Mouse (Mus musculus): ENCODE data around the gene Slc15a1.
A peak's percentile ranks its signal among the peaks of the same experiment; 100 is the strongest.
"Not testable (repeated sequence)": the region's sequence is repeated elsewhere in the genome, so short reads cannot be mapped to it uniquely, and the experiment has no call there.

The Slc15a1 gene

DNA sequence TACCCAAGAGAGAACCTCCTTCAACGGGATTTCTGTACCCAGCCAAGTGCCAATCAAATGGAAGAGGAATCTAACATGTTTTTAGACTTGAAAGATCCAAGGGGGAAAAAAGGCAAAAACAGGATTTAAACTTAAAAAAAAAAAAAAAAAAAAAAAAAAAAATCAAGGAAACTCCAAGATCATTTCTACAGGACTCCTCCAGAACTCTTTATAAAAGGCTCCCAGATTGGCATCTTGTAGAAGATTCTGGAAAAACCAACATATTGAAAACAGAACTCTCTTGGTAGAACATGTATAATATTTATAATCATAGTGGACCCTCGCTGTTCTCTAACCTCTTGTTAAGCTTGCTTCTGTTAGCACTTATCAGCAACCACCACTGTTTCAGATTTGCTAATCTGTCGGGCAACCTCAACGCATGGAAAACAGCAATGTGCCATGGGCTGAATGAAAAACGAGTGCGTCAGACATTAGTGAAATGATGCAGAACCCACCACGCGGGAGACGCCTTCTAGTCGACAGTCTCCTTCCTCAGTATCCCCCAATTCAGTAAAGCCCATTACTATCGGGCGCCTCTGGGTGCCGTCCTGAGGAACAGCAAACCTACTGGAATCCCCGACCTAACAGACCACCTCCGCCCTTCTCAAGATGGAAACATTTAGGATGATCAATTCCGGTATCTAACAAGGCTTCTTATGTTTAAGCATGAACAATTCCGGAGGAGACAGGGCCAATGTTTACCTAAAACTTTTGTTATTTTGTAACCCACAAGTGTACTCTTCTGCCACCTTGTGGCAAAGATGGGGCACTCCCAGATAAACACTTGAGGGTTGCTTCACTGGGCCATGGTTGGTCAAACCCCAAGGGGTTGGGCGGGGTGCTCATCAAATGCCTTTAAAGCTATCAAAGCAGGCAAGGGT lies 54.3 kb downstream of the Slc15a1 start:
- DNase-seq, result peak; percentile 91

DNA sequence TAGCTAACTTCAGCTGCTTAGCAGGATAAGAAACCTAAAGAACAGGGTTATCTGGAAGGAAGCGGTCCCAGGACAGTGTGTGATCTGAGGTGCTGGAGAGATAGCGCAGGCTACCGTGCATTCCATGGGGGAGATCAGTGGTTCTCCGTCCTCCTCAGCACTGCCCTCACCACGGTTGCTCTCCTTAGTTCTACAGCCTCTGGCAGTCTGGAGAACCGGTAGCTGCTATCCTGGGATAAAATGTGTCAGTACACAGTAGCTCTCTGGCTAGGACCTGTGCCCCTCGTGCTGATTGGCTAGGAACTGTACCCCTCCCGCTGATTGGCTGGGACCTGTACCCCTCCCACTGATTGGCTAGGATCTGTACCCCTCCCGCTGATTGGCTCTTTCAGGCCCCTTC lies 58.1 kb downstream of the Slc15a1 start:
- no peak for DNase-seq

DNA sequence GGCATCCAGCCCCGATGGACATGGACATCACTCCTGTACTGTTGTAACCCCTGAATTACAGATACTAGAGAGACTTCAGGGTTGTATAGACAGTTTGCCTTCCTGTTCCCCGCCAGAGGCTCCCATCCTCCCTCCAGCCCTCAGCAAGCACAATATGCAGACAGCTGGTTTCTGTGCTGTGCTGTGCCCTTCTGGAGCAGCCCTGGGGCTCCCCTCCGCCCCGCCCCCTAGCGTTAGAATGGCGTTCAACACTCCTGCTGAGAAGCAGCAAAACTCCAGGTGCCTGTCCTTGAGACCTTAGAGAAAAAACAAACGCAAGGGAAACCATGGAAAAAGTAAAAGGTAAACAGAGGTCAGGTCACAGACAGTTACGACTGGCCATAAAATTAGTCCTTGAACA lies 59.9 kb downstream of the Slc15a1 start:
- peak; percentile 77 for DNase-seq

- no peak for DNase-seq
Observed at GRCm38 (mm10) chr14:121440807-121441206, 64.2 kb downstream of the Slc15a1 start.

- peak; percentile 70 for DNase-seq
Observed at GRCm38 (mm10) chr14:121437026-121437425, 68.0 kb downstream of the Slc15a1 start.

GRCm38 (mm10) chr14:121436455-121436854 lies 68.6 kb downstream of the Slc15a1 start:
- DNase-seq, result no peak

DNA sequence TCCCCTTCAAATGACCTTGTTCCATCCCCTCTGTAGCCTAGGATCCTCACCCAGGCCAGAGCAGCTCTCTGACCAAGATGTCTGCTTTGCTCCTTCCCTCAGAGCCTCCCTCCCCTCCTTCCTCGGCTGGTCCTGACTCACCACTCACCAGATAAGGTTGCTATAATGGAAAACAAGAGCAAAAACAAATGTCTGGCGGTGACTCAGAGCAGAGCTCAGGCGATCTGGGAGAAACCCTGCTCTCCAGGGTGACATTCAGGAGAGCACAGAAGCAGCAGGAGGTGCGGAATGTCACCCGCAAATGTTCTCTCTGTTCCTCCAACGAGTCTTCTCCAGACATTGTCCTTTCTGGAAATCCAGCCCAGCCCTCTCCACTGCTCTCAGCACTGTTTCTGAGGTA lies 69.3 kb downstream of the Slc15a1 start:
- peak; percentile 32 for DNase-seq

DNA sequence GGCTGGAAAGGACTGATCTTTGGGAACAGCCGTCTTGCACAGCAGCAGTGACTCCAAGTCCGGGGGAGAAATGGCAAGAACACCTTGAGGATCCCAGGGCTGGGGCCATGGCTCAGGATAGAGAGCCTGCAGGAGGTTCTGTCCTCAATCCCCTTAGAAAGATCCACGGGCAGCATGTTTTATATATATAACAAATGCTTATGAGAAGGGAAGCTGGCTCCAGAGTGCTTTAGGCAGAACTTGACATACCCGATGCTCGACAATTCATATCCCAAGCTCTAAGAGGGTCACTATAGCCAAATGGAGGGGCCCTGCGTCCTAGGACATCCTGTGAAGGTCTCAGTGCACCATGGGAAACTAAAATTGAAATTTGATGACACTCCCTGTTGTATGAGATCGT lies 73.8 kb downstream of the Slc15a1 start:
- DNase-seq, result no peak

DNA sequence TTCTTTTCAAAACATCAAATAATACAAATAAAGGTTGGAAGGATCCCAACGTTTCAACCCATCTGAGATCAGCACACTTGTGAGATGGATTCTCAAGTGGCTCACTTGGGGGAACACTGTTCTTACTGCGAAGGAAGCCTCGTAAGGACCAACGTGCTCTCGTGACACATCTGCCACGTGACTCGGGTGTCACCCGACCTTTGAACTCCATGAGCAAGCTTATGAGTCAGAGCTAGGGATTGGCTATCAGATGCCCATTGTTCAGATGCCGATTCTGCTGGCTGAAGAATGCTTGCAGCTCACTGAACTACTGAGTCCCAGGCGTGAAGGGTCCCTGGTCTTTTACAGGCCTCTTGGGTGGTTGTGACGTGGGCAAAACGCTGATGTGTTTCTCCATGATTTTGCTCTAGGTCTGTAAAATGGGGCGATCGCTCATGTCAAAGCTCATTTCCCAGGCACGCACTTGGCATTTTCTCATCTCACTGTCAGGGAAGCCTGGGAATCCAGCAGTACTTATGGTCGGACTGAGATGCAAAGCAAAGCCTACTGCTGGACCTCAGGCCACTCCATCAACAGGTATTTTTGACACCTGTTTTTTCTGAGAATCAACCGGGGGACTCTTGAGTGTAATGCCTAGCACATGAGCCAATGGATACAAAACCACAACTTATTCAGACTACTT lies 75.1 kb downstream of the Slc15a1 start:
- no peak for DNase-seq

DNA sequence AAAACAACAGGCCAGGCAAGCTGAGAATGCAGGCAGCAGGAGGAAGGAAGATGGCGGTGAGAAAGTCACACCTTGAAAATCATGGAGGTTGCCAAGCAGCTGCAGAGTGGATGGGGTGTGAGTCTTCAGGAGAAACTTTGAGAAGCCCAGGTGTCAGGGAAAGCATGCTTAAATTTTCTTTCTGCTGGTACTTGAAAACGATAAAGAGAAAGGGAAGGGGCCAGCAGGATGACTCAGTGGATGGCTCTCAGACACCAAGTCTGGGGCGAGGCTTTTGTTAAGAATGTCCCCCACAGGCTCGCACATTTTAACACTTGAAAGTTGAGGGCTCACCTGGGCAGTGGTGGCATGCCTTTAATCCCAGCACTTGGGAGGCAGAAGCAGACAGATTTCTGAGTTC lies 76.9 kb downstream of the Slc15a1 start:
- DNase-seq, result no peak

DNA sequence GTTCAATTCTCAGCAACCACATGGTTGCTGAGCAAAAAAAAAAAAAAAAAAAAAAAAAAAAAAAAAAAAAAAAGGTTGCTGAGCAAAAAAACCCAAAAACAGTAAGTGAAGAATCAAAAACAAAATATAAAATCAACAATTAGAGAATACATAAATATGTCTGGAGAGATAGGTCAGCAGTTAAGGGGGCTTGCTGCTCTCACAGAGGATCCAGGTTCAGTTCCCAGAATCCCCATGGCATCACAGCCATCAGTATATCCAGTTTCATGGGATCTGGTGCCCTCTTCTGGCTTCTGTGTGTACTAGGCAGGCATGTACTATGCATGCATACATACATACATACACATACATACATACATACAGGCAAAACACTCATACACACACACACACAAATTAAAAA lies 78.3 kb downstream of the Slc15a1 start:
- peak; percentile 62 for DNase-seq

DNA sequence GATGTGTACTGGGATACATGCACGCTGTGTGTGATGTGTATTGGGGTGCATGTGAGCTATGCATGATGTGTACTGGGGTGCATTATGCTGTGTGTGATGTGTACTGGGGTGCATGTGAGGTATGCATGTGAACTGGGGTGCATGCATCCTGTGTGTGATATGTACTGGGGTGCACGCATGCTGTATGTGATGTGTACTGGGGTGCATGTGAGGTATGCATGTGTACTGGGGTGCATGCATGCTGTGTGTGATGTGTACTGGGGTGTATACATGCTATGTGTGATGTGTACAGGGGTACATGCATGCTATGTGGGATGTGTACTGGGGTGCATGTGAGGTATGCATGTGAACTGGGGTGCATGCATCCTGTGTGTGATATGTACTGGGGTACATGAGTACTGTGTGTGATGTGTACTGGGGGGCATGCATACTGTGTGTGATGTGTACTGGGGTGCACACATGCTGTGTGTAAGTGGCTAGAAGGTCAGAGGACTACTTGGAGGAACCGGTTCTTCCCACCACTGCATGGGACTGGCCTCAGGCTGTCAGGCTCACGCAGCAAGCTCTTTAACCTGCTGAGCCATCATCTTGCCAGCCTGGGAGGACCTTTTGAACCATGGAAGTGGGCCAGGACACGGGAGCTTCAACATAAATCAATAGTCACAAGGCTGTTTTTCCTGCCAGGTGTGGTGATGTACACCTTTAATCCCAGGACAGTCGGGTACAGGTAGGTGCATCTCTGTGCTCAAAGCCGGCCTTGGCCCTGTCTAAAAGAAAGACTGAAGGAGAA lies 79.9 kb downstream of the Slc15a1 start:
- DNase-seq, result no peak

DNA sequence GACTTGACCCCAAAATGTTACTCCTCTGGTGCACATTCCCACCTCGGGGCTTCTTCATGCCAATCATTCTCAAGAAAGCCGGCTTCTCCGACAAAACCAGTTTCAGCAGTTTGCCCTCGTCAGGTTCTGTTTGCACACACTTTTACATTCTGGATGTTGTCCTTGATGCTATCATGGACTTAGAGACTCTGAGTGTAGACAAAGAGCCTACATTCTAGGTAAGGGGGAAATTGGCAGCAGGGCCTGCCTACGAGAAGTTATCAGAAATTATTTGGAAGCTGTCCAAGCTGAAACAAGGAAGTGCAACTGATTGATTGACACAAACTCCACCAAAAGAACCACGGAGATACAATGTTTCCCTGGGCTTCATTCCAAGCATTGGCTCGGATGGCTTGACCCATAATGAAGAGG lies 81.7 kb downstream of the Slc15a1 start:
- DNase-seq, result peak; percentile 75

GRCm38 (mm10) chr14:121422664-121423340 lies 82.2 kb downstream of the Slc15a1 start:
- DNase-seq, result peak; percentile 82

GRCm38 (mm10) chr14:121422000-121422399 lies 83.1 kb downstream of the Slc15a1 start:
- DNase-seq, result no peak

GRCm38 (mm10) chr14:121417594-121417993 lies 87.5 kb downstream of the Slc15a1 start:
- peak; percentile 65 for DNase-seq

- no peak for DNase-seq
Observed at GRCm38 (mm10) chr14:121416626-121417319, 88.3 kb downstream of the Slc15a1 start.

GRCm38 (mm10) chr14:121414635-121415241 lies 90.3 kb downstream of the Slc15a1 start:
- no peak for DNase-seq

- DNase-seq, result not testable (repeated sequence)
Observed at GRCm38 (mm10) chr14:121413726-121414125, 91.3 kb downstream of the Slc15a1 start.

Data from lung, postnatal 36 days (tissue).